Mouse (Mus musculus): ENCODE data around the gene 2010106E10Rik.
A peak's percentile ranks its signal among the peaks of the same experiment; 100 is the strongest.

2010106E10Rik gene

GRCm38 (mm10) chrX:112494974-112495373 is at the start of gene 2010106E10Rik:
2010106E10Rik (plus strand) TSS chrX:112495274.
- DNase-seq (ENCODE audit: extremely low read depth, low read depth) = no peak

GRCm38 (mm10) chrX:112505651-112506050 is 10.6 kb downstream of the 2010106E10Rik start:
- no peak for DNase-seq (ENCODE audit: extremely low read depth, low read depth)

- DNase-seq (ENCODE audit: extremely low read depth, low read depth) = peak; percentile 51
These were observed 29.7 kb downstream of the 2010106E10Rik start for GRCm38 (mm10) chrX:112524755-112525154.

- DNase-seq (ENCODE audit: extremely low read depth, low read depth) = peak; percentile 6
These were observed 48.0 kb downstream of the 2010106E10Rik start for GRCm38 (mm10) chrX:112543115-112543514.

GRCm38 (mm10) chrX:112567716-112568115 is 72.6 kb downstream of the 2010106E10Rik start:
- no peak for DNase-seq (ENCODE audit: extremely low read depth, low read depth)

- no peak for DNase-seq (ENCODE audit: extremely low read depth, low read depth)
These were observed 105.6 kb downstream of the 2010106E10Rik start, which contains the start of gene Zfp711 for GRCm38 (mm10) chrX:112600511-112601305. Zfp711 (plus strand) TSS chrX:112600526.

- no peak for DNase-seq (ENCODE audit: extremely low read depth, low read depth)
These were observed 106.4 kb downstream of the 2010106E10Rik start for GRCm38 (mm10) chrX:112601306-112602120.

All from MEL-GATA-1-ER (cell line).